Mouse (Mus musculus) MEL (cell line): ENCODE data around the gene Lmx1b.

Experiments used
- CHD1 ChIP-seq: IDR thresholded peaks from 2 replicates; pipeline ENCODE4 v1.6.1; 2012; ENCODE audit warnings: low read depth, mild to moderate bottlenecking, inconsistent platforms, low read length, improper control_type of control experiment
- CTCF ChIP-seq, 3 experiments: IDR thresholded peaks in 2 of 3; conservative IDR thresholded peaks in 1 of 3; 2 replicates each; pipeline ENCODE4 v1.5.1; 2011 to 2012; ENCODE audit warnings: low read length in 3 of 3, low read depth in 2 of 3, mild to moderate bottlenecking in 2 of 3, improper control_type of control experiment in 1 of 3, inconsistent platforms in 1 of 3, mixed read lengths in 1 of 3, moderate library complexity in 1 of 3; ENCODE audit not compliant: control insufficient read depth in 1 of 3, insufficient read depth in 1 of 3, poor library complexity in 1 of 3, severe bottlenecking in 1 of 3
- E2F4 ChIP-seq: IDR thresholded peaks from 2 replicates; pipeline ENCODE4 v1.6.1; 2011; ENCODE audit warnings: low read depth, low read length, improper control_type of control experiment, borderline replicate concordance
- ELF1 ChIP-seq: IDR thresholded peaks from 2 replicates; pipeline ENCODE4 v1.6.1; 2014; ENCODE audit warnings: low read depth, mild to moderate bottlenecking, inconsistent platforms, low read length, improper control_type of control experiment, moderate library complexity
- EP300 ChIP-seq, 2 experiments: IDR thresholded peaks; 2 replicates each; pipeline ENCODE4 v1.6.1; 2011; ENCODE audit warnings: improper control_type of control experiment in 2 of 2, low read length in 2 of 2, low read depth in 1 of 2, mild to moderate bottlenecking in 1 of 2
- GATA1 ChIP-seq: IDR thresholded peaks from 2 replicates; pipeline ENCODE4 v1.6.1; 2011; ENCODE audit warnings: low read depth, low read length, improper control_type of control experiment
- HCFC1 ChIP-seq: IDR thresholded peaks from 2 replicates; pipeline ENCODE4 v1.6.1; 2012; ENCODE audit warnings: low read depth, mild to moderate bottlenecking, inconsistent platforms, low read length, improper control_type of control experiment, moderate library complexity
- KAT2A ChIP-seq: conservative IDR thresholded peaks from 2 replicates; pipeline ENCODE4 v1.6.1; 2012; ENCODE audit warnings: low read depth, low read length, improper control_type of control experiment, inconsistent platforms
- POLR2A ChIP-seq, 2 experiments: IDR thresholded peaks; 2 replicates each; pipeline ENCODE4 v1.6.1; 2011 to 2012; ENCODE audit warnings: low read length in 2 of 2, mild to moderate bottlenecking in 2 of 2, control low read depth in 1 of 2, improper control_type of control experiment in 1 of 2, low read depth in 1 of 2, moderate library complexity in 1 of 2; ENCODE audit not compliant: control insufficient read depth in 1 of 2, insufficient read depth in 1 of 2, poor library complexity in 1 of 2
- POLR2AphosphoS2 ChIP-seq: IDR thresholded peaks from 2 replicates; pipeline ENCODE4 v1.6.1; 2011; ENCODE audit warnings: low read length, improper control_type of control experiment
- UBTF ChIP-seq: IDR thresholded peaks from 2 replicates; pipeline ENCODE4 v1.6.1; 2012; ENCODE audit warnings: low read depth, mild to moderate bottlenecking, inconsistent platforms, low read length, improper control_type of control experiment, moderate library complexity, borderline replicate concordance; ENCODE audit not compliant: insufficient read depth
- USF1 ChIP-seq: IDR thresholded peaks from 2 replicates; pipeline ENCODE4 v1.6.1; 2014; ENCODE audit warnings: low read depth, mild to moderate bottlenecking, inconsistent platforms, low read length, improper control_type of control experiment, moderate library complexity

GRCm38 (mm10) chr2:33564748-33565147, 75.6 kb downstream of the Lmx1b start:
- TF ChIP-seq POLR2A (IDR thresholded peaks at IDR 0.05; ENCODE audit: control insufficient read depth in 1 of 2, insufficient read depth in 1 of 2, low read depth in 1 of 2, low read length in 2 of 2, poor library complexity in 1 of 2) (no peak), KAT2A (no peak), E2F4 (no peak), CHD1 (no peak), HCFC1 (no peak), POLR2AphosphoS2 (no peak), CTCF (IDR thresholded peaks at IDR 0.05 in 2 of 3, conservative IDR thresholded peaks at IDR 0.05 in 1 of 3; ENCODE audit: control insufficient read depth in 1 of 3, insufficient read depth in 1 of 3, low read depth in 2 of 3, low read length in 3 of 3, poor library complexity in 1 of 3, severe bottlenecking in 1 of 3) (no peak), UBTF (no peak), EP300 (IDR thresholded peaks at IDR 0.05; ENCODE audit: low read depth in 1 of 2, low read length in 2 of 2) (no peak), USF1 (no peak), GATA1 (no peak), ELF1 (no peak)
